Mouse (Mus musculus): ENCODE measurements at regions not wholly inside any gene's neighbourhood (a gene's known extent, or its start where the extent isn't known, plus 50 kb on each side); places are given as distances from the start of the nearest gene placed in this dataset.

GRCm38 (mm10) chr2:83396307-83396706 is 247.9 kb upstream of the Zc3h15 start:
- Histone ChIP-seq H3K9ac (ENCODE audit: low read length) (no peak overlapping the region), H3K27me3 (replicated peaks; ENCODE audit: control insufficient read depth, insufficient read depth, low read length) (no peaks in the 10 kb centered on the region), H3K4me2 (ENCODE audit: low read length) (no peak overlapping the region), H3K4me1 (ENCODE audit: control insufficient read depth, insufficient read depth, low read length) (peaks cover 4% of the 10 kb centered on the region; the same call in 1 of the 2 replicates), H3K27ac (ENCODE audit: low read depth, low read length) (no peak overlapping the region), H3K36me3 (ENCODE audit: control insufficient read depth, insufficient read depth, low read length) (no peaks in the 10 kb centered on the region), H3K4me3 (ENCODE audit: low read depth, low read length) (no peak overlapping the region), H3K9me3 (replicated peaks; ENCODE audit: control insufficient read depth, low read length) (no peaks in the 10 kb centered on the region)
- ATAC-seq (peak; percentile 38; the same call in 1 of the 2 replicates), DNase-seq (ENCODE audit: low spot score) (no peak)
- 52% methylated on average over 1 of the region's 1 CpGs for WGBS

- H3K4me2 ChIP-seq (ENCODE audit: low read length): no peak overlapping the region
- 8% methylated on average over 2 of the region's 2 CpGs for WGBS
- no peaks in the 10 kb centered on the region for H3K9me3 ChIP-seq (replicated peaks; ENCODE audit: control insufficient read depth, low read length)
- no peaks in the 10 kb centered on the region for H3K27me3 ChIP-seq (replicated peaks; ENCODE audit: control insufficient read depth, insufficient read depth, low read length)
- no peak overlapping the region for H3K4me3 ChIP-seq (ENCODE audit: low read depth, low read length)
- H3K27ac ChIP-seq (ENCODE audit: low read depth, low read length): no peak overlapping the region
- peaks cover 4% of the 10 kb centered on the region; the same call in 1 of the 2 replicates for H3K4me1 ChIP-seq (ENCODE audit: control insufficient read depth, insufficient read depth, low read length)
- ATAC-seq: peak; percentile 84
- H3K9ac ChIP-seq (ENCODE audit: low read length): no peak overlapping the region
- no peaks in the 10 kb centered on the region for H3K36me3 ChIP-seq (ENCODE audit: control insufficient read depth, insufficient read depth, low read length)
- DNase-seq (ENCODE audit: low spot score): peak; percentile 58
Observed at GRCm38 (mm10) chr2:83396820-83397609, 247.2 kb upstream of the Zc3h15 start.

GRCm38 (mm10) chr2:83442739-83443138 is 201.5 kb upstream of the Zc3h15 start:
- Histone ChIP-seq H3K9ac (ENCODE audit: low read length) (no peak overlapping the region), H3K4me3 (ENCODE audit: low read depth, low read length) (no peak overlapping the region), H3K36me3 (ENCODE audit: control insufficient read depth, insufficient read depth, low read length) (no peaks in the 10 kb centered on the region), H3K4me1 (ENCODE audit: control insufficient read depth, insufficient read depth, low read length) (no peaks in the 10 kb centered on the region), H3K27ac (ENCODE audit: low read depth, low read length) (no peak overlapping the region), H3K9me3 (replicated peaks; ENCODE audit: control insufficient read depth, low read length) (no peaks in the 10 kb centered on the region), H3K27me3 (replicated peaks; ENCODE audit: control insufficient read depth, insufficient read depth, low read length) (no peaks in the 10 kb centered on the region), H3K4me2 (ENCODE audit: low read length) (no peak overlapping the region)
- ATAC-seq: no peak
- 80% methylated on average over 5 of the region's 5 CpGs for WGBS
- no peak for DNase-seq (ENCODE audit: low spot score)

- Histone ChIP-seq H3K4me2 (ENCODE audit: low read length) (no peak overlapping the region), H3K9ac (ENCODE audit: low read length) (no peak overlapping the region), H3K27ac (ENCODE audit: low read depth, low read length) (no peak overlapping the region), H3K4me1 (ENCODE audit: control insufficient read depth, insufficient read depth, low read length) (no peaks in the 10 kb centered on the region), H3K4me3 (ENCODE audit: low read depth, low read length) (no peak overlapping the region), H3K9me3 (replicated peaks; ENCODE audit: control insufficient read depth, low read length) (no peaks in the 10 kb centered on the region), H3K36me3 (ENCODE audit: control insufficient read depth, insufficient read depth, low read length) (no peaks in the 10 kb centered on the region), H3K27me3 (replicated peaks; ENCODE audit: control insufficient read depth, insufficient read depth, low read length) (no peaks in the 10 kb centered on the region)
- DNase-seq (ENCODE audit: low spot score): no peak
- WGBS: 87% methylated on average over 4 of the region's 4 CpGs
- no peak for ATAC-seq
Observed at GRCm38 (mm10) chr2:83451378-83451777, 192.9 kb upstream of the Zc3h15 start.

Data from forebrain, embryonic 14.5 days (tissue).